Mouse (Mus musculus): ENCODE measurements around the gene Tulp1.

- TF ChIP-seq POLR2A (IDR thresholded peaks at IDR 0.05; ENCODE audit: low read depth, low read length) (no peak), CTCF (IDR thresholded peaks at IDR 0.05; ENCODE audit: extremely low read depth, insufficient read length, insufficient replicate concordance, low read depth, low read length) (no peak)
These were observed 24.4 kb downstream of the Tulp1 start for GRCm38 (mm10) chr17:28340578-28340977.

Measured in small intestine, adult 2 months (tissue).